Mouse (Mus musculus) hindbrain, embryonic 11.5 days (tissue): ENCODE data around the gene Fbxo45. TPM values are rescaled to one million over a fixed set of nuclear protein-coding genes. Genes with fewer than 3 reads are reported as not detected.

Source experiments
- ATAC-seq: fragments of 200-750 bp; cut with Nextera tagmentation; 2 replicates; pipeline ENCODE4 v1.8.0; 2017; ENCODE audit warnings: mild to moderate bottlenecking, moderate TSS enrichment, moderate library complexity; ENCODE audit not compliant: low FRiP score
- DNase-seq: peaks from one replicate; pipeline ENCODE4 v3.0.0-alpha.2; 2015; ENCODE audit warnings: low spot score
- H3K27ac ChIP-seq: fragments of 300-500 bp; sonication (generic); 2 replicates; pipeline ENCODE4 v1.5.1; 2014; ENCODE audit warnings: mild to moderate bottlenecking, low read depth, low read length
- H3K27me3 ChIP-seq: fragments of 300-500 bp; sonication (generic); 2 replicates; pipeline ENCODE4 v1.6.1; 2014; ENCODE audit warnings: mild to moderate bottlenecking, low read length, moderate library complexity, mixed read lengths; ENCODE audit not compliant: control insufficient read depth, insufficient read depth
- H3K36me3 ChIP-seq: fragments of 300-500 bp; sonication (generic); 2 replicates; pipeline ENCODE4 v1.6.1; 2014; ENCODE audit warnings: mild to moderate bottlenecking, low read length, moderate library complexity, mixed read lengths; ENCODE audit not compliant: control insufficient read depth, insufficient read depth
- H3K4me1 ChIP-seq: fragments of 300-500 bp; sonication (generic); replicated peaks from 2 replicates; pipeline ENCODE4 v1.6.1; 2014; ENCODE audit warnings: low read length, mixed read lengths; ENCODE audit not compliant: control insufficient read depth, insufficient read depth
- H3K4me2 ChIP-seq: fragments of 300-500 bp; sonication (generic); replicated peaks from 2 replicates; pipeline ENCODE4 v1.6.1; 2014; ENCODE audit warnings: mild to moderate bottlenecking, low read depth, low read length
- H3K4me3 ChIP-seq: fragments of 300-500 bp; sonication (generic); 2 replicates; pipeline ENCODE4 v1.5.1; 2014; ENCODE audit warnings: low read depth, low read length
- H3K9ac ChIP-seq: fragments of 300-500 bp; sonication (generic); 2 replicates; pipeline ENCODE4 v1.6.1; 2014; ENCODE audit warnings: low read depth, low read length
- H3K9me3 ChIP-seq: fragments of 300-500 bp; sonication (generic); 2 replicates; pipeline ENCODE4 v1.6.1; 2016; ENCODE audit warnings: low read length; ENCODE audit not compliant: control insufficient read depth
- WGBS: fragments of 180-500 bp; shearing (Covaris S2); extraction: QIAGEN DNeasy Blood & Tissue Kit; methylation state at CpG from one replicate; pipeline ENCODE4 v1.1.7; 2014; 5-methylcytosine and 5-hydroxymethylcytosine counted together
- microRNA counts: library from miRNA; unstranded; fragments of <30 nt; microRNA quantifications from one replicate; lab custom pipeline; 2015
- polyA plus RNA-seq: library from polyadenylated mRNA; unstranded; fragments of >200 nt; fragmentation: Nextera tagmentation; extraction: Ambion mirVana; gene quantifications from 2 replicates; pipeline ENCODE4 v1.2.1, GENCODE M21; 2014

Fbxo45 gene
- polyA plus RNA-seq, 1 experiment from 2014 or later: 15.6 TPM

DNA sequence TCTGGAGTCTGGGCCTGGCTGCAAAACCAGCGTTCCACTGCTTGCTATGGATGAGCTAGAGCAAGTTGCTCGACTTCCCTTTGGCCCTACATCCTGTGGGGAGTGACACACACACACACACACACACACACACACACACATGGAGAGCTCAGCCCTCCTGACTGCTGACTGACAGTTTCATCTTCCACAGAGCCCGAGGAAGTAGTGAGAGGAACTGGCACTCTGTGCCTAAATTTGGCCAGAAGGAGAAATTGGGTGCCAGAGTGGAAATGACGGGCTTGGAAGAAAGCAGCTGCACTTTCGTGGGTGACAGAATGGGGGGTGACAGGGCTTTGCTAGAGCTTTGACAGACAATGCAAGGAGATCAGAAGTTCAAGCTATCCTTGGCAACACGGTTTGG lies 57.8 kb downstream of the Fbxo45 start:
- ATAC-seq: no peak
- Histone ChIP-seq H3K9ac (no peak overlapping the region), H3K36me3 (no peaks in the 10 kb centered on the region), H3K27me3 (no peaks in the 10 kb centered on the region), H3K4me3 (no peak overlapping the region), H3K4me1 (no peaks in the 10 kb centered on the region), H3K27ac (no peak overlapping the region), H3K9me3 (no peaks in the 10 kb centered on the region), H3K4me2 (no peak overlapping the region)
- 72% methylated on average over 6 of the region's 6 CpGs for WGBS
- no peak for DNase-seq

GRCm38 (mm10) chr16:32186056-32186455 lies 60.9 kb downstream of the Fbxo45 start:
- Histone ChIP-seq H3K27me3 (no peaks in the 10 kb centered on the region), H3K27ac (no peak overlapping the region), H3K9me3 (no peaks in the 10 kb centered on the region), H3K36me3 (no peaks in the 10 kb centered on the region), H3K4me1 (no peaks in the 10 kb centered on the region), H3K9ac (no peak overlapping the region), H3K4me3 (no peak overlapping the region), H3K4me2 (no peak overlapping the region)
- 96% methylated on average over 5 of the region's 5 CpGs for WGBS
- ATAC-seq (no peak), DNase-seq (no peak)

MicroRNAs within 50 kb of the gene (microRNA counts, 519-probe panel; counts per million panel counts)
- not detected for microRNA mmu-miR-1946a (lab: Ali Mortazavi, UCI)

Other genes starting within 250 kb of the Fbxo45 start
- 12.2 and 18.3 TPM in 2 replicates for gene Senp5, start 243.9 kb downstream of the Fbxo45 start, polyA plus RNA-seq
- 46.4 and 48.0 TPM in 2 replicates for gene Pak2, start 167.8 kb downstream of the Fbxo45 start, polyA plus RNA-seq
- gene Pigx, start 147.4 kb downstream of the Fbxo45 start, polyA plus RNA-seq: 147 and 150 TPM in 2 replicates
- gene Cep19, start 147.4 kb downstream of the Fbxo45 start, polyA plus RNA-seq: 47.5 and 47.7 TPM in 2 replicates
- gene Nrros, start 81.6 kb downstream of the Fbxo45 start, polyA plus RNA-seq: 8.1 and 8.7 TPM in 2 replicates
- gene Bex6, start 67.3 kb downstream of the Fbxo45 start, polyA plus RNA-seq: not detected in 2 replicates
- 16.6 and 18.8 TPM in 2 replicates for gene Wdr53, start 69 bp upstream of the Fbxo45 start, polyA plus RNA-seq
- gene Smco1, start 24.3 kb upstream of the Fbxo45 start, polyA plus RNA-seq: not detected in 2 replicates
- gene Rnf168, start 30.3 kb upstream of the Fbxo45 start, polyA plus RNA-seq: 25.8 and 31.1 TPM in 2 replicates
- 24.9 and 40.5 TPM in 2 replicates for gene Ubxn7, start 85.1 kb upstream of the Fbxo45 start, polyA plus RNA-seq
- not detected in 2 replicates for gene Tm4sf19, start 153.3 kb upstream of the Fbxo45 start, polyA plus RNA-seq
- 30.9 and 31.1 TPM in 2 replicates for gene Tctex1d2, start 172.5 kb upstream of the Fbxo45 start, polyA plus RNA-seq
- gene Pcyt1a, start 183.8 kb upstream of the Fbxo45 start, polyA plus RNA-seq: 41.8 and 41.9 TPM in 2 replicates
- gene Slc51a, start 240.7 kb upstream of the Fbxo45 start, polyA plus RNA-seq: 0.25 and 0.29 TPM in 2 replicates
- not detected in 2 replicates for gene Zdhhc19, start 249.1 kb upstream of the Fbxo45 start, polyA plus RNA-seq